Mouse (Mus musculus): ENCODE results near the gene Rfx1. TPM values are rescaled to one million over a fixed set of nuclear protein-coding genes. Genes with fewer than 3 reads are reported as not detected.
A peak's percentile ranks its signal among the peaks of the same experiment; 100 is the strongest.

The Rfx1 gene
- total and polyA plus RNA-seq, 2 experiments from 2014 or later, result 6.0 to 29.0 TPM

- H3K9ac ChIP-seq (replicated peaks; ENCODE audit: low read length), result no peak overlapping the region
- no peak for TF ChIP-seq CTCF (IDR thresholded peaks at IDR 0.05; ENCODE audit: low read depth)
- no peak overlapping the region for H3K27ac ChIP-seq
- H3K27me3 ChIP-seq (ENCODE audit: insufficient read depth, low read length), result no peaks in the 10 kb centered on the region
- no peak overlapping the region for H3K4me2 ChIP-seq (ENCODE audit: low read depth, low read length)
- no peaks in the 10 kb centered on the region for H3K9me3 ChIP-seq (ENCODE audit: low read length)
- 0 out of 2 replicates have a peak, but pooled peaks cover 6% of the 10 kb centered on the region for H3K4me1 ChIP-seq (ENCODE audit: insufficient read depth, low read length)
- no peak overlapping the region for H3K4me3 ChIP-seq (ENCODE audit: low read length)
- H3K36me3 ChIP-seq (ENCODE audit: insufficient read depth, low read length), result no peaks in the 10 kb centered on the region
- ATAC-seq, result no peak
- 72% methylated on average over 17 of the region's 17 CpGs for WGBS
- no peak for DNase-seq (ENCODE audit: low spot score)
Measured at GRCm38 (mm10) chr8:84127202-84127901, 60.7 kb downstream of the Rfx1 start.

GRCm38 (mm10) chr8:84128277-84128676 lies 61.6 kb downstream of the Rfx1 start:
- 62% methylated on average over 8 of the region's 8 CpGs for WGBS
- H3K27ac ChIP-seq, result no peak overlapping the region
- no peak for ATAC-seq

GRCm38 (mm10) chr8:84130806-84131205 lies 64.2 kb downstream of the Rfx1 start:
- no peak for TF ChIP-seq CTCF (IDR thresholded peaks at IDR 0.05; ENCODE audit: low read depth)
- H3K27me3 ChIP-seq (ENCODE audit: insufficient read depth, low read length), result no peaks in the 10 kb centered on the region
- peak; percentile 50 for ATAC-seq
- peak; percentile 46 for DNase-seq (ENCODE audit: low spot score)
- peak overlapping the region; percentile 33; the same call in 1 of the 2 replicates for H3K9ac ChIP-seq (replicated peaks; ENCODE audit: low read length)
- H3K4me1 ChIP-seq (ENCODE audit: insufficient read depth, low read length), result 0 out of 2 replicates have a peak, but pooled peaks cover 6% of the 10 kb centered on the region
- 0 out of 2 replicates have a peak overlapping the region, but pooled peaks have one; percentile 36 for H3K27ac ChIP-seq
- no peaks in the 10 kb centered on the region for H3K9me3 ChIP-seq (ENCODE audit: low read length)
- WGBS, result 48% methylated on average over 30 of the region's 30 CpGs
- H3K4me2 ChIP-seq (ENCODE audit: low read depth, low read length), result no peak overlapping the region
- H3K36me3 ChIP-seq (ENCODE audit: insufficient read depth, low read length), result peaks cover 26% of the 10 kb centered on the region; the same call in 1 of the 2 replicates
- no peak overlapping the region for H3K4me3 ChIP-seq (ENCODE audit: low read length)

More at GRCm38 (mm10) chr8:84128277-84128676, 61.6 kb downstream of the Rfx1 start:
- Histone ChIP-seq H3K9me3 (ENCODE audit: low read length) (no peaks in the 10 kb centered on the region), H3K36me3 (ENCODE audit: insufficient read depth, low read length) (peaks cover 6% of the 10 kb centered on the region; the same call in 1 of the 2 replicates), H3K4me1 (ENCODE audit: insufficient read depth, low read length) (0 out of 2 replicates have a peak, but pooled peaks cover 6% of the 10 kb centered on the region), H3K4me3 (ENCODE audit: low read length) (no peak overlapping the region), H3K27me3 (ENCODE audit: insufficient read depth, low read length) (no peaks in the 10 kb centered on the region), H3K9ac (replicated peaks; ENCODE audit: low read length) (no peak overlapping the region), H3K4me2 (ENCODE audit: low read depth, low read length) (no peak overlapping the region)
- TF ChIP-seq CTCF (IDR thresholded peaks at IDR 0.05; ENCODE audit: low read depth), result peak; percentile 32; the same call in 1 of the 2 replicates
- peak; percentile 20 for DNase-seq (ENCODE audit: low spot score)

GRCm38 (mm10) chr8:84132225-84132624 lies 65.6 kb downstream of the Rfx1 start:
- H3K27ac ChIP-seq, result no peak overlapping the region
- H3K36me3 ChIP-seq (ENCODE audit: insufficient read depth, low read length), result peaks cover 36% of the 10 kb centered on the region
- 87% methylated on average over 8 of the region's 8 CpGs for WGBS
- H3K4me1 ChIP-seq (ENCODE audit: insufficient read depth, low read length), result 0 out of 2 replicates have a peak, but pooled peaks cover 6% of the 10 kb centered on the region
- H3K4me3 ChIP-seq (ENCODE audit: low read length), result no peak overlapping the region
- no peak overlapping the region for H3K9ac ChIP-seq (replicated peaks; ENCODE audit: low read length)
- H3K4me2 ChIP-seq (ENCODE audit: low read depth, low read length), result no peak overlapping the region
- DNase-seq (ENCODE audit: low spot score), result no peak
- ATAC-seq, result no peak
- no peaks in the 10 kb centered on the region for H3K27me3 ChIP-seq (ENCODE audit: insufficient read depth, low read length)
- no peak for TF ChIP-seq CTCF (IDR thresholded peaks at IDR 0.05; ENCODE audit: low read depth)
- H3K9me3 ChIP-seq (ENCODE audit: low read length), result no peaks in the 10 kb centered on the region

- peaks cover 86% of the 10 kb centered on the region for H3K36me3 ChIP-seq (ENCODE audit: insufficient read depth, low read length)
- no peaks in the 10 kb centered on the region for H3K4me1 ChIP-seq (ENCODE audit: insufficient read depth, low read length)
- no peaks in the 10 kb centered on the region for H3K9me3 ChIP-seq (ENCODE audit: low read length)
- no peak overlapping the region for H3K27ac ChIP-seq
- WGBS, result 92% methylated on average over 3 of the region's 3 CpGs
- no peak for DNase-seq (ENCODE audit: low spot score)
- TF ChIP-seq CTCF (IDR thresholded peaks at IDR 0.05; ENCODE audit: low read depth), result no peak
- no peak overlapping the region for H3K9ac ChIP-seq (replicated peaks; ENCODE audit: low read length)
- no peak overlapping the region for H3K4me3 ChIP-seq (ENCODE audit: low read length)
- H3K4me2 ChIP-seq (ENCODE audit: low read depth, low read length), result no peak overlapping the region
- H3K27me3 ChIP-seq (ENCODE audit: insufficient read depth, low read length), result no peaks in the 10 kb centered on the region
- ATAC-seq, result no peak
Measured at GRCm38 (mm10) chr8:84137848-84138247, 71.2 kb downstream of the Rfx1 start.

- no peaks in the 10 kb centered on the region for H3K9me3 ChIP-seq (ENCODE audit: low read length)
- no peak overlapping the region for H3K9ac ChIP-seq (replicated peaks; ENCODE audit: low read length)
- H3K27ac ChIP-seq, result no peak overlapping the region
- no peak for ATAC-seq
- H3K4me2 ChIP-seq (ENCODE audit: low read depth, low read length), result no peak overlapping the region
- no peaks in the 10 kb centered on the region for H3K4me1 ChIP-seq (ENCODE audit: insufficient read depth, low read length)
- 90% methylated on average over 4 of the region's 4 CpGs for WGBS
- no peaks in the 10 kb centered on the region for H3K27me3 ChIP-seq (ENCODE audit: insufficient read depth, low read length)
- no peak for TF ChIP-seq CTCF (IDR thresholded peaks at IDR 0.05; ENCODE audit: low read depth)
- peaks cover 75% of the 10 kb centered on the region for H3K36me3 ChIP-seq (ENCODE audit: insufficient read depth, low read length)
- H3K4me3 ChIP-seq (ENCODE audit: low read length), result no peak overlapping the region
- DNase-seq (ENCODE audit: low spot score), result no peak
Measured at GRCm38 (mm10) chr8:84140838-84141237, 74.2 kb downstream of the Rfx1 start.
